Mouse (Mus musculus) bone marrow macrophage, adult 2 months (primary cell): Measurements from ENCODE around the gene Pyroxd1.

Experiments used
- CTCF ChIP-seq: IDR thresholded peaks from 2 replicates; pipeline ENCODE4 v1.5.1; 2012; ENCODE audit warnings: low read depth, mild to moderate bottlenecking, low read length, moderate library complexity
- POLR2A ChIP-seq: IDR thresholded peaks from 2 replicates; pipeline ENCODE4 v1.6.1; 2012; ENCODE audit warnings: mild to moderate bottlenecking, low read depth, low read length, borderline replicate concordance

- no peak for TF ChIP-seq CTCF
- no peak for TF ChIP-seq POLR2A
Measured at GRCm38 (mm10) chr6:142314285-142314684, 31.2 kb upstream of the Pyroxd1 start.
